Mouse (Mus musculus): ENCODE data around the gene Cdk19. TPM values are rescaled to one million over a fixed set of nuclear protein-coding genes. Genes with fewer than 3 reads are reported as not detected.
A peak's percentile ranks its signal among the peaks of the same experiment; 100 is the strongest.

Cdk19 gene
- polyA plus RNA-seq, 1 experiment from 2014 or later, result 10.6 TPM

GRCm38 (mm10) chr10:40477426-40478075 lies 138.2 kb downstream of the Cdk19 start:
- H3K27ac ChIP-seq, result peak overlapping the region; percentile 66

GRCm38 (mm10) chr10:40478626-40479025 lies 139.3 kb downstream of the Cdk19 start:
- Histone ChIP-seq H3K27ac (no peak overlapping the region), H3K9me3 (no peaks in the 10 kb centered on the region), H3K9ac (no peak overlapping the region), H3K4me1 (peaks cover 16% of the 10 kb centered on the region), H3K4me3 (no peak overlapping the region), H3K36me3 (peaks cover 15% of the 10 kb centered on the region; the same call in 1 of the 2 replicates), H3K4me2 (no peak overlapping the region), H3K27me3 (no peaks in the 10 kb centered on the region)
- 92% methylated on average over 3 of the region's 3 CpGs for WGBS
- ATAC-seq (ENCODE audit: borderline replicate concordance, extremely low read depth, low FRiP score, low TSS enrichment), result no peak

More at GRCm38 (mm10) chr10:40477426-40478075, 138.2 kb downstream of the Cdk19 start:
- Histone ChIP-seq H3K4me3 (no peak overlapping the region), H3K4me1 (peaks cover 16% of the 10 kb centered on the region), H3K9ac (no peak overlapping the region), H3K27me3 (no peaks in the 10 kb centered on the region), H3K4me2 (no peak overlapping the region), H3K36me3 (peaks cover 15% of the 10 kb centered on the region; the same call in 1 of the 2 replicates), H3K9me3 (no peaks in the 10 kb centered on the region)
- no peak for ATAC-seq (ENCODE audit: borderline replicate concordance, extremely low read depth, low FRiP score, low TSS enrichment)
- 95% methylated on average over 18 of the region's 18 CpGs for WGBS

GRCm38 (mm10) chr10:40479216-40479615 lies 139.9 kb downstream of the Cdk19 start:
- Histone ChIP-seq H3K4me1 (peaks cover 16% of the 10 kb centered on the region), H3K27ac (no peak overlapping the region), H3K4me3 (no peak overlapping the region), H3K4me2 (no peak overlapping the region), H3K9ac (no peak overlapping the region), H3K9me3 (no peaks in the 10 kb centered on the region), H3K27me3 (no peaks in the 10 kb centered on the region), H3K36me3 (peaks cover 15% of the 10 kb centered on the region; the same call in 1 of the 2 replicates)
- 67% methylated on average over 1 of the region's 1 CpGs for WGBS
- ATAC-seq (ENCODE audit: borderline replicate concordance, extremely low read depth, low FRiP score, low TSS enrichment), result no peak

- H3K27me3 ChIP-seq, result no peaks in the 10 kb centered on the region
- no peak overlapping the region for H3K4me2 ChIP-seq
- peaks cover 16% of the 10 kb centered on the region for H3K4me1 ChIP-seq
- peaks cover 15% of the 10 kb centered on the region; the same call in 1 of the 2 replicates for H3K36me3 ChIP-seq
- H3K4me3 ChIP-seq, result no peak overlapping the region
- no peak overlapping the region for H3K9ac ChIP-seq
- no peaks in the 10 kb centered on the region for H3K9me3 ChIP-seq
- no peak for ATAC-seq (ENCODE audit: borderline replicate concordance, extremely low read depth, low FRiP score, low TSS enrichment)
- WGBS, result 75% methylated on average over 8 of the region's 8 CpGs
- H3K27ac ChIP-seq, result no peak overlapping the region
Observed at GRCm38 (mm10) chr10:40479621-40480193, 140.3 kb downstream of the Cdk19 start.

- Histone ChIP-seq H3K9me3 (no peaks in the 10 kb centered on the region), H3K27ac (no peak overlapping the region), H3K4me3 (no peak overlapping the region), H3K4me1 (peaks cover 11% of the 10 kb centered on the region; the same call in 1 of the 2 replicates), H3K9ac (no peak overlapping the region), H3K36me3 (peaks cover 10% of the 10 kb centered on the region; the same call in 1 of the 2 replicates), H3K4me2 (no peak overlapping the region), H3K27me3 (no peaks in the 10 kb centered on the region)
- ATAC-seq (ENCODE audit: borderline replicate concordance, extremely low read depth, low FRiP score, low TSS enrichment), result no peak
- WGBS, result 50% methylated on average over 3 of the region's 3 CpGs
Observed at GRCm38 (mm10) chr10:40481534-40481933, 142.2 kb downstream of the Cdk19 start.

GRCm38 (mm10) chr10:40482285-40482684 lies 142.9 kb downstream of the Cdk19 start:
- H3K27ac ChIP-seq, result no peak overlapping the region
- 75% methylated on average over 6 of the region's 6 CpGs for WGBS

GRCm38 (mm10) chr10:40489086-40489796 lies 149.9 kb downstream of the Cdk19 start:
- no peak overlapping the region for H3K4me2 ChIP-seq
- H3K27ac ChIP-seq, result no peak overlapping the region
- WGBS, result 86% methylated on average over 6 of the region's 6 CpGs
- H3K4me3 ChIP-seq, result no peak overlapping the region
- peaks cover 2% of the 10 kb centered on the region; the same call in 1 of the 2 replicates for H3K4me1 ChIP-seq
- no peaks in the 10 kb centered on the region for H3K36me3 ChIP-seq
- H3K9me3 ChIP-seq, result no peaks in the 10 kb centered on the region
- ATAC-seq (ENCODE audit: borderline replicate concordance, extremely low read depth, low FRiP score, low TSS enrichment), result no peak
- H3K27me3 ChIP-seq, result no peaks in the 10 kb centered on the region
- no peak overlapping the region for H3K9ac ChIP-seq

More at GRCm38 (mm10) chr10:40482285-40482684, 142.9 kb downstream of the Cdk19 start:
- H3K27me3 ChIP-seq, result no peaks in the 10 kb centered on the region
- H3K36me3 ChIP-seq, result peaks cover 10% of the 10 kb centered on the region; the same call in 1 of the 2 replicates
- no peak overlapping the region for H3K4me2 ChIP-seq
- no peak for ATAC-seq (ENCODE audit: borderline replicate concordance, extremely low read depth, low FRiP score, low TSS enrichment)
- no peak overlapping the region for H3K9ac ChIP-seq
- H3K4me3 ChIP-seq, result no peak overlapping the region
- H3K4me1 ChIP-seq, result peaks cover 5% of the 10 kb centered on the region; the same call in 1 of the 2 replicates
- no peaks in the 10 kb centered on the region for H3K9me3 ChIP-seq

- Histone ChIP-seq H3K4me1 (peaks cover 9% of the 10 kb centered on the region), H3K27me3 (no peaks in the 10 kb centered on the region), H3K4me2 (no peak overlapping the region), H3K4me3 (no peak overlapping the region), H3K9ac (no peak overlapping the region), H3K27ac (no peak overlapping the region), H3K9me3 (no peaks in the 10 kb centered on the region), H3K36me3 (no peaks in the 10 kb centered on the region)
- 91% methylated on average over 7 of the region's 7 CpGs for WGBS
- no peak for ATAC-seq (ENCODE audit: borderline replicate concordance, extremely low read depth, low FRiP score, low TSS enrichment)
Observed at GRCm38 (mm10) chr10:40491131-40491530, 151.8 kb downstream of the Cdk19 start.

- H3K27me3 ChIP-seq, result no peaks in the 10 kb centered on the region
- no peak overlapping the region for H3K4me3 ChIP-seq
- H3K9me3 ChIP-seq, result no peaks in the 10 kb centered on the region
- no peak overlapping the region for H3K27ac ChIP-seq
- H3K36me3 ChIP-seq, result no peaks in the 10 kb centered on the region
- H3K9ac ChIP-seq, result no peak overlapping the region
- 69% methylated on average over 10 of the region's 10 CpGs for WGBS
- ATAC-seq (ENCODE audit: borderline replicate concordance, extremely low read depth, low FRiP score, low TSS enrichment), result no peak
- H3K4me1 ChIP-seq, result peaks cover 9% of the 10 kb centered on the region
- no peak overlapping the region for H3K4me2 ChIP-seq
Observed at GRCm38 (mm10) chr10:40491748-40492147, 152.4 kb downstream of the Cdk19 start.

- H3K4me2 ChIP-seq, result no peak overlapping the region
- no peak overlapping the region for H3K4me3 ChIP-seq
- 62% methylated on average over 9 of the region's 9 CpGs for WGBS
- H3K9ac ChIP-seq, result no peak overlapping the region
- no peak overlapping the region for H3K27ac ChIP-seq
- no peaks in the 10 kb centered on the region for H3K36me3 ChIP-seq
- no peaks in the 10 kb centered on the region for H3K27me3 ChIP-seq
- ATAC-seq (ENCODE audit: borderline replicate concordance, extremely low read depth, low FRiP score, low TSS enrichment), result no peak; the same call in 1 of the 2 replicates
- peaks cover 23% of the 10 kb centered on the region for H3K4me1 ChIP-seq
- no peaks in the 10 kb centered on the region for H3K9me3 ChIP-seq
Observed at GRCm38 (mm10) chr10:40494181-40495162, 155.1 kb downstream of the Cdk19 start.

All from lung, embryonic 15.5 days (tissue).